Mouse (Mus musculus) myocyte (in vitro differentiated cells): Measurements from ENCODE around the gene Cdh18. TPM values are rescaled to one million over a fixed set of nuclear protein-coding genes. Genes with fewer than 3 reads are reported as not detected.

ENCODE experiments used
- H3K27me3 ChIP-seq: one replicate; pipeline ENCODE4 v1.6.1; 2011; ENCODE audit not compliant: control insufficient read depth, insufficient read depth, insufficient read length
- H3K36me3 ChIP-seq: one replicate; pipeline ENCODE4 v1.6.1; 2011; ENCODE audit not compliant: control insufficient read depth, insufficient read depth
- H3K4me2 ChIP-seq: one replicate; pipeline ENCODE4 v1.6.1; 2011; ENCODE audit warnings: low read depth, control low read depth
- H3K4me3 ChIP-seq: one replicate; pipeline ENCODE4 v1.5.1; 2011; ENCODE audit warnings: mild to moderate bottlenecking, control low read depth, moderate library complexity
- H3K79me2 ChIP-seq: one replicate; pipeline ENCODE4 v1.6.1; 2011; ENCODE audit not compliant: control insufficient read depth, insufficient read depth
- H3ac ChIP-seq: one replicate; pipeline ENCODE4 v1.6.1; 2011; ENCODE audit not compliant: control insufficient read depth, insufficient read length
- CEBPB ChIP-seq: IDR thresholded peaks from 2 replicates; pipeline ENCODE4 v1.6.1; 2011; ENCODE audit warnings: mild to moderate bottlenecking, moderate library complexity; ENCODE audit not compliant: poor library complexity, insufficient read depth, severe bottlenecking
- E2F4 ChIP-seq: IDR thresholded peaks from one replicate; pipeline ENCODE4 v1.6.1; 2011; ENCODE audit warnings: mild to moderate bottlenecking, control low read depth, moderate library complexity; ENCODE audit not compliant: insufficient read depth
- MAX ChIP-seq: IDR thresholded peaks from one replicate; pipeline ENCODE4 v1.6.1; 2011; ENCODE audit warnings: low read depth, mild to moderate bottlenecking, control low read depth
- MYOD1 ChIP-seq, 3 experiments: IDR thresholded peaks; one replicate each; pipeline ENCODE4 v1.6.1; 2011; ENCODE audit warnings: control low read depth in 2 of 3, low read depth in 2 of 3, mild to moderate bottlenecking in 2 of 3, moderate library complexity in 1 of 3; ENCODE audit not compliant: insufficient read length in 2 of 3, control insufficient read depth in 1 of 3
- MYOG ChIP-seq, 3 experiments: IDR thresholded peaks; one replicate each; pipeline ENCODE4 v1.6.1; 2011; ENCODE audit warnings: control low read depth in 2 of 3, low read depth in 2 of 3, mild to moderate bottlenecking in 2 of 3; ENCODE audit not compliant: insufficient read length in 2 of 3, control insufficient read depth in 1 of 3, insufficient read depth in 1 of 3
- POLR2A ChIP-seq: IDR thresholded peaks from one replicate; pipeline ENCODE4 v1.6.1; 2011; ENCODE audit warnings: low read depth, mild to moderate bottlenecking, control low read depth, moderate library complexity; ENCODE audit not compliant: insufficient read length
- POLR2AphosphoS2 ChIP-seq: IDR thresholded peaks from one replicate; pipeline ENCODE4 v1.6.1; 2011; ENCODE audit warnings: low read depth, control low read depth; ENCODE audit not compliant: insufficient read length
- REST ChIP-seq: IDR thresholded peaks from one replicate; pipeline ENCODE4 v1.6.1; 2011; ENCODE audit warnings: mild to moderate bottlenecking, control low read depth, moderate library complexity; ENCODE audit not compliant: insufficient read depth, insufficient read length
- SRF ChIP-seq: IDR thresholded peaks from one replicate; pipeline ENCODE4 v1.6.1; 2011; ENCODE audit warnings: low read depth; ENCODE audit not compliant: control insufficient read depth, insufficient read length
- TCF12 ChIP-seq: IDR thresholded peaks from one replicate; pipeline ENCODE4 v1.6.1; 2011; ENCODE audit warnings: mild to moderate bottlenecking, control low read depth; ENCODE audit not compliant: poor library complexity, insufficient read depth, severe bottlenecking
- TCF3 ChIP-seq: IDR thresholded peaks from one replicate; pipeline ENCODE4 v1.6.1; 2011; ENCODE audit warnings: low read depth, control low read depth; ENCODE audit not compliant: insufficient read length
- USF1 ChIP-seq: IDR thresholded peaks from one replicate; pipeline ENCODE4 v1.6.1; 2011; ENCODE audit warnings: low read depth, mild to moderate bottlenecking, control low read depth, moderate library complexity
- polyA plus RNA-seq: library from polyadenylated mRNA; unstranded; fragments of >200 nt; fragmentation: generic; extraction: Trizol; gene quantifications from one replicate; pipeline ENCODE4 v1.2.1, GENCODE M21; 2012; ENCODE audit warnings: missing spikeins

Cdh18 gene
- 2.5 TPM for polyA plus RNA-seq

GRCm38 (mm10) chr15:22548711-22549271 is at the start of gene Cdh18:
Cdh18 (plus strand) TSS chr15:22549022.
- Histone ChIP-seq H3K36me3 (no peaks in the 10 kb centered on the region), H3K4me3 (no peak within 1 kb of the TSS), H3K4me2 (no peak within 1 kb of the TSS), H3K79me2 (no peaks in the 10 kb centered on the region), H3ac (no peak within 1 kb of the TSS), H3K27me3 (no peaks in the 10 kb centered on the region)
- TF ChIP-seq TCF3 = no peak
- no peak for TF ChIP-seq POLR2AphosphoS2
- no peak for TF ChIP-seq POLR2A
- TF ChIP-seq TCF12 = no peak
- no peak for TF ChIP-seq MYOG (IDR thresholded peaks at IDR 0.05; ENCODE audit: control insufficient read depth in 1 of 3, insufficient read depth in 1 of 3, insufficient read length in 2 of 3, low read depth in 2 of 3)
- no peak for TF ChIP-seq E2F4
- no peak for TF ChIP-seq MAX
- no peak for TF ChIP-seq USF1
- TF ChIP-seq MYOD1 (IDR thresholded peaks at IDR 0.05; ENCODE audit: control insufficient read depth in 1 of 3, insufficient read length in 2 of 3, low read depth in 2 of 3) = no peak
- no peak for TF ChIP-seq REST
- TF ChIP-seq SRF = no peak
- TF ChIP-seq CEBPB = no peak

- Histone ChIP-seq H3K27me3 (no peaks in the 10 kb centered on the region), H3K4me3 (no peak overlapping the region), H3ac (no peak overlapping the region), H3K79me2 (no peaks in the 10 kb centered on the region), H3K4me2 (no peak overlapping the region), H3K36me3 (no peaks in the 10 kb centered on the region)
- TF ChIP-seq REST (no peak), MYOG (IDR thresholded peaks at IDR 0.05; ENCODE audit: control insufficient read depth in 1 of 3, insufficient read depth in 1 of 3, insufficient read length in 2 of 3, low read depth in 2 of 3) (no peak), MAX (no peak), MYOD1 (IDR thresholded peaks at IDR 0.05; ENCODE audit: control insufficient read depth in 1 of 3, insufficient read length in 2 of 3, low read depth in 2 of 3) (no peak), CEBPB (no peak), SRF (no peak), POLR2A (no peak), TCF12 (no peak), E2F4 (no peak), POLR2AphosphoS2 (no peak), TCF3 (no peak)
Observed at GRCm38 (mm10) chr15:22511271-22511670, 37.6 kb upstream of the Cdh18 start.

GRCm38 (mm10) chr15:22535828-22536227 is 13.0 kb upstream of the Cdh18 start:
- Histone ChIP-seq H3K36me3 (no peaks in the 10 kb centered on the region), H3K79me2 (no peaks in the 10 kb centered on the region), H3ac (no peak overlapping the region), H3K27me3 (no peaks in the 10 kb centered on the region), H3K4me3 (no peak overlapping the region), H3K4me2 (no peak overlapping the region)
- no peak for TF ChIP-seq CEBPB
- TF ChIP-seq TCF12 = no peak
- no peak for TF ChIP-seq REST
- TF ChIP-seq POLR2AphosphoS2 = no peak
- no peak for TF ChIP-seq POLR2A
- no peak for TF ChIP-seq E2F4
- no peak for TF ChIP-seq MYOG (IDR thresholded peaks at IDR 0.05; ENCODE audit: control insufficient read depth in 1 of 3, insufficient read depth in 1 of 3, insufficient read length in 2 of 3, low read depth in 2 of 3)
- TF ChIP-seq TCF3 = no peak

GRCm38 (mm10) chr15:22577974-22578616 is 29.3 kb downstream of the Cdh18 start:
- H3K27me3 ChIP-seq = no peaks in the 10 kb centered on the region
- no peaks in the 10 kb centered on the region for H3K36me3 ChIP-seq
- TF ChIP-seq TCF12 (no peak), MYOD1 (IDR thresholded peaks at IDR 0.05; ENCODE audit: control insufficient read depth in 1 of 3, insufficient read length in 2 of 3, low read depth in 2 of 3) (no peak), USF1 (no peak), MAX (no peak), REST (no peak), SRF (no peak), TCF3 (no peak), E2F4 (no peak), POLR2AphosphoS2 (no peak), MYOG (IDR thresholded peaks at IDR 0.05; ENCODE audit: control insufficient read depth in 1 of 3, insufficient read depth in 1 of 3, insufficient read length in 2 of 3, low read depth in 2 of 3) (no peak)
- H3K79me2 ChIP-seq = no peaks in the 10 kb centered on the region
- H3K4me3 ChIP-seq = no peak overlapping the region
- no peak overlapping the region for H3ac ChIP-seq
- H3K4me2 ChIP-seq = no peak overlapping the region

- no peak overlapping the region for H3K4me2 ChIP-seq
- H3K4me3 ChIP-seq = no peak overlapping the region
- no peaks in the 10 kb centered on the region for H3K36me3 ChIP-seq
- H3K79me2 ChIP-seq = no peaks in the 10 kb centered on the region
- no peaks in the 10 kb centered on the region for H3K27me3 ChIP-seq
- no peak for TF ChIP-seq E2F4
- no peak for TF ChIP-seq POLR2A
- TF ChIP-seq USF1 = no peak
- TF ChIP-seq SRF = no peak
- no peak for TF ChIP-seq TCF12
- no peak overlapping the region for H3ac ChIP-seq
Observed at GRCm38 (mm10) chr15:22578617-22578990, 29.8 kb downstream of the Cdh18 start.
